Mouse (Mus musculus): ENCODE results near the gene Bach1.

DNA sequence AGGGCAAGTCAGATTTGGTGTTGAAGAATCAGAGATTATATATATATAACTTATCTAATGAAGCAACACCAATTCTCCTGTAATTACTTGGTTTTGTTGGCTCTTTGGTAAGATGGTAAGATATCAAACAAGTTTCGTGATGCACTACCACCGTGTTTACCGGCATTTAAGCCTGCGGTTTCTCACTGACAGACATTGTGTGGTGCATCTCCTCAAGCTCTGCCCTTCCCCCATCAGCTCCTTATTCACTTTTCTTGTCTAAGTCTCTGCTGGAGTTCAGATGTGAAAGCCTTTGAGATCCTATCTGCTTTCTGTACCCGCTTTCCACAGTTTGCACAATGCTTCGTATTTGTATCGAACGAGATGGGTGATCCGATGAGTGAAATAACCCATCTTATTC is 41.5 kb upstream of the Bach1 start:
- TF ChIP-seq CTCF (IDR thresholded peaks at IDR 0.05; ENCODE audit: control insufficient read depth, insufficient read depth, insufficient read length) = no peak
- TF ChIP-seq MAX (IDR thresholded peaks at IDR 0.05) = no peak
- no peak for TF ChIP-seq FOSL1 (IDR thresholded peaks at IDR 0.05; ENCODE audit: insufficient read depth, low read length, poor library complexity, severe bottlenecking)
- no peak for TF ChIP-seq MYOD1 (IDR thresholded peaks at IDR 0.05; ENCODE audit: control insufficient read depth, insufficient read length, low read depth)
- no peak for TF ChIP-seq USF1 (IDR thresholded peaks at IDR 0.05; ENCODE audit: low read depth)
- no peak for TF ChIP-seq CEBPB (IDR thresholded peaks at IDR 0.05; ENCODE audit: low read depth)
- no peak for TF ChIP-seq MYOG (IDR thresholded peaks at IDR 0.05; ENCODE audit: control insufficient read depth, extremely low read depth, insufficient read length)

All from C2C12 (cell line).